Mouse (Mus musculus) ES-E14 (cell line): Measurements from ENCODE around the gene Gaa. TPM values are rescaled to one million over a fixed set of nuclear protein-coding genes. Genes with fewer than 3 reads are reported as not detected.
"Not testable (repeated sequence)": the region's sequence is repeated elsewhere in the genome, so short reads cannot be mapped to it uniquely, and the experiment has no call there.

ENCODE experiments used
- DNase-seq: peaks from one replicate; pipeline ENCODE4 v3.0.0-alpha.2; 2013; ENCODE audit warnings: low read depth, low spot score
- H3K27ac ChIP-seq: 2 replicates; pipeline ENCODE4 v1.5.1; 2012; ENCODE audit warnings: low read depth, mild to moderate bottlenecking, low read length, moderate library complexity, mixed read lengths; ENCODE audit not compliant: poor library complexity, insufficient read depth, severe bottlenecking
- H3K36me3 ChIP-seq: 2 replicates; pipeline ENCODE4 v1.6.1; 2012; ENCODE audit warnings: mild to moderate bottlenecking, low read length, moderate library complexity, mixed read lengths; ENCODE audit not compliant: control insufficient read depth, poor library complexity, insufficient read depth, severe bottlenecking
- H3K4me1 ChIP-seq, 2 experiments: fragments of 150-350 bp in 1 of 2; sonication (generic) in 1 of 2; 2 replicates each; pipeline ENCODE4 v1.6.1; 2012; ENCODE audit warnings: low read length in 2 of 2, mild to moderate bottlenecking in 1 of 2, mixed read lengths in 1 of 2; ENCODE audit not compliant: control insufficient read depth in 2 of 2, insufficient read depth in 2 of 2, poor library complexity in 1 of 2
- H3K4me3 ChIP-seq, 2 experiments: fragments of 150-350 bp in 1 of 2; sonication (generic) in 1 of 2; 2 replicates each; pipeline ENCODE4 v1.5.1; 2012; ENCODE audit warnings: low read length in 2 of 2, low read depth in 1 of 2, mild to moderate bottlenecking in 1 of 2, mixed read lengths in 1 of 2; ENCODE audit not compliant: insufficient read depth in 1 of 2, poor library complexity in 1 of 2, severe bottlenecking in 1 of 2
- H3K9ac ChIP-seq: 2 replicates; pipeline ENCODE4 v1.6.1; 2012; ENCODE audit warnings: low read depth, mild to moderate bottlenecking, low read length, mixed read lengths; ENCODE audit not compliant: poor library complexity, insufficient read depth, severe bottlenecking
- H3K9me3 ChIP-seq: fragments of 150-350 bp; sonication (generic); 2 replicates; pipeline ENCODE4 v1.6.1; 2012; ENCODE audit warnings: low read depth, mild to moderate bottlenecking, low read length; ENCODE audit not compliant: control insufficient read depth, insufficient read depth
- CHD2 ChIP-seq: IDR thresholded peaks from 2 replicates; pipeline ENCODE4 v1.6.1; 2014; ENCODE audit warnings: mild to moderate bottlenecking, low read depth, low read length, inconsistent platforms
- HCFC1 ChIP-seq: IDR thresholded peaks from 2 replicates; pipeline ENCODE4 v1.6.1; 2012; ENCODE audit warnings: low read length, inconsistent platforms, borderline replicate concordance; ENCODE audit not compliant: insufficient read depth
- MAFK ChIP-seq: IDR thresholded peaks from 2 replicates; pipeline ENCODE4 v1.6.1; 2014; ENCODE audit warnings: mild to moderate bottlenecking, low read depth, low read length, inconsistent platforms; ENCODE audit not compliant: insufficient read depth
- ZC3H11A ChIP-seq: IDR thresholded peaks from 2 replicates; pipeline ENCODE4 v1.6.1; 2012; ENCODE audit warnings: low read depth, mild to moderate bottlenecking, inconsistent platforms, low read length, borderline replicate concordance
- ZNF384 ChIP-seq: IDR thresholded peaks from 2 replicates; pipeline ENCODE4 v1.6.1; 2012; ENCODE audit warnings: low read depth, low read length, inconsistent platforms
- in situ Hi-C, 2 experiments: fragments of 600-800 bp; cut with MboI; formaldehyde crosslinking; loops; one replicate each; pipeline ENCODE4 v1.15.1; 2025; ENCODE audit warnings: low sequenced_read_pairs in 2 of 2, inconsistent platforms in 1 of 2; ENCODE audit not compliant: unreplicated experiment in 2 of 2
- total RNA-seq: library from RNA; depleted of rRNA; stranded (reverse); fragments of 300-350 nt; gene quantifications from 2 replicates; pipeline ENCODE4 v1.2.3, GENCODE M21; 2012

Gaa gene
- total RNA-seq, 1 experiment = 69.3 TPM

DNA sequence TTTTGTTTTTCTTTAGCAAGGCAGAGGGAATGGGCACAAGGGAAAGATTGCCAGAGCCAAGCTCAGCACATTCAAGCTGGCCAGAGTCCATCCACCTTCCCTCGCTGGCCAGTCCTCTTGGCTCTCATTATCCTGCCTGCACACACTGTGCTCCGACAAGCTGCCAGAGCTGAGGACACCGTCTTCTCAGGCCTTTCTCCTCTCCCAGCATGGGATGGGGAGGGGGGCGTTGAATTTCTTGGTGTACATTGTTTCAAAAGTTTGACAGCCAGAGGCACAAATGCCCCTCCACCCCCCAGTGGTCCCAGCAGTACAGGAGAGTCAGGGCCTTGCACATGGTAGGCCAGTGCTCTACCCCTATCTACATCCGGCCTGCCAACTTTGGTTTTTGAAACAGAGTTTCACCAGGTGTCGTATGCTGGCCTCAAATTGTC is 429 bp upstream of the Gaa start:
- H3K9me3 ChIP-seq = no peaks in the 10 kb centered on the region
- H3K27ac ChIP-seq = no peak overlapping the region
- DNase-seq = no peak
- H3K9ac ChIP-seq = 0 out of 2 replicates have a peak overlapping the region, but pooled peaks have one; percentile 4
- H3K36me3 ChIP-seq = peaks cover 5% of the 10 kb centered on the region
- in situ Hi-C loops = no loop called here
- H3K4me1 ChIP-seq = peaks cover 3 to 34% of the 10 kb centered on the region in 2 experiments
- H3K4me3 ChIP-seq = no peak overlapping the region
- TF ChIP-seq HCFC1 (no peak), MAFK (no peak), ZNF384 (no peak), ZC3H11A (no peak), CHD2 (no peak)

DNA sequence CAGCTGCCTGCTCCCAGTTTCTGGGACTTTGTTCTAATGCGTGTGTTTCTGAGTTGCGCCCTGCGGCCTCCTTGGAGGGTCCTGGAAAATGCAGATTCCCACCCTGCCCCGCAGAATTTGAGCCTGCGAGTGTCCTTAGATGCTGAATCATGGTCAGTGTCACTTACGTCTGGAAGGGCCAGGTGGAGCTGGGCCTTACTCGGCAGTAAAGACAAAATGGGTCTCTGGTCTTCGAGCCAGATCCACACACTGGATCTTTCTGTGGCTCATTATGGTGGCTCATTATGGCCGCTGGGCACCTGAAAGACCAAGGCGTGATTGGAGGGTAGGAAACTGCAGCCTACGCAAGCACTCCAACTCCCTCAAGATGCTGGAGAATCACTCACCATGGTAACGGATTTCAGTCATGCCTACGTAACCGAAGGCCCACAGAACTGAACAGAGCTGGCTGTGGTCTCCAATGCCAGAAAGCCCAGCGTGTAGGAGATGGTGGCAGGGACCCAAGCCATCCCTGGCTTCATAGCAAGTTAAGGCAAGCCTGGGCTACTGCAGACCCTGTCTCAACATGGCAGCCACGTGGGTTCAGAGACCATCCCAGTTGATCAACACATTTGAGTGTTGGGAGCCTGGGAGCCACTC is 989 bp downstream of the Gaa start:
- in situ Hi-C loops = no loop called here
- H3K27ac ChIP-seq = no peak overlapping the region
- no peak for TF ChIP-seq ZNF384
- no peak for TF ChIP-seq MAFK
- TF ChIP-seq HCFC1 = no peak
- TF ChIP-seq ZC3H11A = no peak
- TF ChIP-seq CHD2 = no peak
- H3K4me3 ChIP-seq = peak overlapping the region; percentile 55 to 63
- peaks cover 7% of the 10 kb centered on the region for H3K36me3 ChIP-seq
- H3K4me1 ChIP-seq = peaks cover 3 to 34% of the 10 kb centered on the region in 2 experiments
- H3K9ac ChIP-seq = peak overlapping the region; percentile 46
- DNase-seq = no peak
- H3K9me3 ChIP-seq = no peaks in the 10 kb centered on the region

DNA sequence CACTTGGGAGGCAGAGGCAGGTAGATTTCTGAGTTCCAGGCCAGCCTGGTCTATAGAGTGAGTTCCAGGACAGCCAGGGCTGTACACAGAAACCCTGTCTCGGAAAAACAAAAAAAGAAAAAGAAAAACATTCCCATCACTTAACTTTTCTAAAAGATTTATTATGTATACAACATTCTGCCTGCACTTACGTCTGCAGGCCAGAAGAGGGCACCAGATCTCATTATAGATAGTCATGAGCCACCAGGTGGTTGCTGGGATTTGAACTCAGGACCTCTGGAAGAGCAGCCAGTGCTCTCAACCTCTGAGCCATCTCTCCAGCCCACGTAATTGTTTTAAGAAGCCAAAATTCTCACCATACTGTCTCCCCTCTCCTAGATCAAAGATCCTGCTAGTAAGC is 4.8 kb downstream of the Gaa start:
- H3K9me3 ChIP-seq, H3K27ac ChIP-seq, H3K9ac ChIP-seq, DNase-seq, in situ Hi-C loops, H3K4me3 ChIP-seq: not testable (repeated sequence)
- H3K36me3 ChIP-seq = peaks cover 30% of the 10 kb centered on the region
- H3K4me1 ChIP-seq = peaks cover 3 to 25% of the 10 kb centered on the region in 2 experiments

DNA sequence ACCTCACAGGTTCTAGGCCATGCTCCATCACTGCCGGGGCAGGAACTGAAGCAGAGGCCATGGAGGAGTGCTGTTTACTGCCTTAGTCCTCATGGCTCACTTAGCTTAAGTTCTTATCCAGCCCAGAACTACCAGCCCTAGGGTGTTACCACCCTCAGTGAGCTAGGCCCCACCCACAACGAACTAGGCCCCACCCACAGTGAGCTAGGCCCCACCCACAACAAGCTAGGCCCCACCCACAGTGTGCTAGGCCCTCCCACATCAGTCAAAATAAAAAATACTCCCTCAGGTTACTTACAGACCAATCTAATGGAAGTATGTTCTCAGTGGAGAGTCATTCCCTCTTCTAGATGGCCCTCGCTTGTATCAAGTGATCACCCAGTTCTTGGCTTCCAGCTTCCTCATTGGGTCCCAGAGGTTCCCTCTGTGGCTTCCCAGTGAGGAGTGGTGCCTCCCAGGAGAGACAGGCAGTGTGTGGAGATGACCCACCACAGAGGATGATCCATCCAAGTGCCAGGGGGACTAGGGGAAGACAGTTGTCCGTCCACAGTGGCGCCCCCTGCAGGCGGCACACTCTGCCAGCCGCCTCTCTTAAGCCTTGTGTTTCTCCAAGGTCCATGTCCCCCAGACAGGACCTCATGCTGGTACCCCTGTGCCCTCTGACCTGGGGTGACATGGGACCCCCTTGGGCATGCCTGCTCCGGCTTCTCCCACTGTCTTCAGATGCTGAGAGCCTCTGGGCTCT is 5.7 kb downstream of the Gaa start:
- no peak overlapping the region for H3K9ac ChIP-seq
- in situ Hi-C loops = no loop called here
- no peak overlapping the region for H3K27ac ChIP-seq
- H3K36me3 ChIP-seq = peaks cover 34% of the 10 kb centered on the region
- no peak overlapping the region for H3K4me3 ChIP-seq
- no peak for TF ChIP-seq ZC3H11A
- peaks cover 3 to 26% of the 10 kb centered on the region in 2 experiments; a peak in 3 of 4 replicates for H3K4me1 ChIP-seq
- H3K9me3 ChIP-seq = no peaks in the 10 kb centered on the region
- DNase-seq = no peak
